Mouse (Mus musculus) forelimb bud, embryonic 11.5 days (tissue): ENCODE data around the gene Zfand3.

ENCODE experiments used
- DNase-seq: peaks from one replicate; pipeline ENCODE4 v3.0.0-alpha.2; 2012; ENCODE audit warnings: low read depth, low spot score

Gene Zfand3

GRCm38 (mm10) chr17:30051523-30052346, 47.2 kb downstream of the Zfand3 start:
- no peak for DNase-seq

GRCm38 (mm10) chr17:30052347-30052742, 47.8 kb downstream of the Zfand3 start:
- DNase-seq = no peak

- DNase-seq = no peak
Observed at GRCm38 (mm10) chr17:30053463-30053862, 48.9 kb downstream of the Zfand3 start.

- DNase-seq = no peak
Observed at GRCm38 (mm10) chr17:30053871-30054270, 49.3 kb downstream of the Zfand3 start.

GRCm38 (mm10) chr17:30056226-30056625, 51.7 kb downstream of the Zfand3 start:
- no peak for DNase-seq

- DNase-seq = no peak
Observed at GRCm38 (mm10) chr17:30058594-30058993, 54.1 kb downstream of the Zfand3 start.

GRCm38 (mm10) chr17:30059066-30059465, 54.5 kb downstream of the Zfand3 start:
- no peak for DNase-seq

GRCm38 (mm10) chr17:30061100-30061837, 56.7 kb downstream of the Zfand3 start:
- no peak for DNase-seq

- DNase-seq = no peak
Observed at GRCm38 (mm10) chr17:30063849-30064248, 59.3 kb downstream of the Zfand3 start.

- DNase-seq = peak; percentile 48
Observed at GRCm38 (mm10) chr17:30064746-30065145, 60.2 kb downstream of the Zfand3 start.

- no peak for DNase-seq
Observed at GRCm38 (mm10) chr17:30069776-30070175, 65.2 kb downstream of the Zfand3 start.

GRCm38 (mm10) chr17:30070631-30071030, 66.1 kb downstream of the Zfand3 start:
- no peak for DNase-seq

GRCm38 (mm10) chr17:30072613-30073012, 68.1 kb downstream of the Zfand3 start:
- DNase-seq = no peak

GRCm38 (mm10) chr17:30075896-30076295, 71.4 kb downstream of the Zfand3 start:
- DNase-seq = peak; percentile 8

- no peak for DNase-seq
Observed at GRCm38 (mm10) chr17:30084007-30084406, 79.5 kb downstream of the Zfand3 start.

- DNase-seq = no peak
Observed at GRCm38 (mm10) chr17:30086695-30087094, 82.2 kb downstream of the Zfand3 start.

GRCm38 (mm10) chr17:30088431-30088830, 83.9 kb downstream of the Zfand3 start:
- no peak for DNase-seq

GRCm38 (mm10) chr17:30090416-30090815, 85.9 kb downstream of the Zfand3 start:
- DNase-seq = no peak

- no peak for DNase-seq
Observed at GRCm38 (mm10) chr17:30093148-30093749, 88.7 kb downstream of the Zfand3 start.

- DNase-seq = no peak
Observed at GRCm38 (mm10) chr17:30097156-30097555, 92.6 kb downstream of the Zfand3 start.

GRCm38 (mm10) chr17:30097677-30098076, 93.1 kb downstream of the Zfand3 start:
- DNase-seq = no peak

- no peak for DNase-seq
Observed at GRCm38 (mm10) chr17:30099670-30100069, 95.1 kb downstream of the Zfand3 start.
